Mouse (Mus musculus): ENCODE measurements at regions not wholly inside any gene's neighbourhood (a gene's known extent, or its start where the extent isn't known, plus 50 kb on each side); places are given as distances from the start of the nearest gene placed in this dataset.

- DNase-seq = no peak
Observed at GRCm38 (mm10) chr13:110812401-110812800, 417.6 kb downstream of the Plk2 start.

- peak; percentile 67 to 79 for DNase-seq
Observed at GRCm38 (mm10) chr13:110814066-110814465, 419.2 kb downstream of the Plk2 start.

GRCm38 (mm10) chr13:110819301-110819862 is 424.5 kb downstream of the Plk2 start:
- DNase-seq = no peak

DNA sequence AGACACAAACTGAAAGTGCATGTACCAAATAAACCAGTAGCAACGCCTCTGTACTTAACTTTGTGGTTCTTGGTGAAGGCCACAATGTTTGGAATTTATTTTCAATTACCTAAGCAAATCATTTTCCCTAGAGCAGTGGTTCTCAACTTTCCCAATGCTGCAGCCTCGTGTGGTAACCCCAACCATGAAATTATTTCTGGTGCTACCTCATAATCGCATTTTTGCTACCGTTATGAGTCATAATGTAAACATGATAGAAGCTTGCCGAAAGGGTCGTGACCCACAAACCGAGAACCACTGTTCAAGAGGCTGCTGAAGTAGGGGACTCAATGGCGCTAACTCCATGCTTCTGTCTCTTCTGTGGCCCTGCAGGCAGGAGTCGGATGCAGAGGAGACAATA is 429.9 kb upstream of the Actbl2 start:
- DNase-seq = no peak

DNA sequence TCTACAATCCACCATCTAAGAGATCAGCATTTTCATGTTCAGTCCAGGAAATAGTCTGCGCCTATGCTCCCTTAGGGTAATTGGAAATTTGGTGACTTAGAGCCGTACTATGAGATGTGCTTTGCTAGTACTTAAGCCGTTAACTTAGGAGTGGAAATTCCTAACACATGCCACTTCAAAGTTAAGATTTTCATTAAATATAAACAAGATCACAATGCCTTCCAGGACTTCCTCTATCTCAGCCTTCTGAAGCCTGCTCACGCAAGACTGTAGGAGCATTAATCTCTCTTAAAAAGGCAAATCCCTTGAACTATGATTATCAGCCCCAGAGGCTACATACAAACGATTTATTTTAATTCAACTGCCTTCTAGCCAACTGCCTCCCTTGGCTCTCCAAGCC is 422.4 kb upstream of the Actbl2 start:
- no peak for DNase-seq

- no peak for DNase-seq
Observed at GRCm38 (mm10) chr13:110836936-110837335, 417.9 kb upstream of the Actbl2 start.

- DNase-seq = no peak
Observed at GRCm38 (mm10) chr13:110841949-110842348, 412.9 kb upstream of the Actbl2 start.

DNA sequence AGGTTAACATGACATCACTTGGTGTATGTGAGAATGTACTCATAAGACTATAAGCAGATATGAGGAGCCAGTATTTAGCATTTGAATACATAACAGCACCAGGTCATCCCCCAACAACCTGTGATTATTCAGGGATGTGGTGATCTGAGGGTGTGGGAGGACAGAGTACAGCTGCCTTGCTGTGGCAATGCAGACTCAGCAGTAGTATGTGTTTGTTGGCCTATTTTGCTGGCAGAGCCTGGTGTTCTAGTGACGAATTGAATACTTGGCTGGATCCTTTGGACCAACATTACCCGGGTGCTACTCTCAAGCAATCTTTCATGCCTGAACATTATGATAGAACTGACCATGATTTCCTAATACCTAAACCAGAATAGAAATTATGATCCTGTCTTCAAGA is 409.1 kb upstream of the Actbl2 start:
- DNase-seq = no peak

GRCm38 (mm10) chr13:110852996-110853727 is 401.7 kb upstream of the Actbl2 start:
- DNase-seq = no peak

DNA sequence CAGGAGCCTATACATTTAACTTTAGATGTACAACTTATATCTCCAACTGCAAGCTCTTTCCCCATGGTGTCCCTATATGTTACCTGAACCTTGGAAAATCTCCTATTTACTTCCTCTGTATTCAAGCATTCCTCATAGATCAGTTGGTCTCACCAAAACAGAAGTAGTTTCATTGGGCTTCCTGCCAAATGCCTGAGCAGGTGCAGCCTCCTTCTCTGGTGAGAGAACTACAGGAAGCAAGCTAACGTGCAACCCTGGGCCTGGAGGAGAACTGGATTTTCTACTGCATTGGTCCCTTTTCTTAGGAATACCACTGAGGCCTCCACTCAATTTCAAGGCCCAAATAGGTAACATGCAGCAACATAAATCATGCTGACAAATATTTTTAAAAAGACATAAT is 400.6 kb upstream of the Actbl2 start:
- peak; percentile 11 to 14 for DNase-seq

GRCm38 (mm10) chr13:110865902-110866512 is 388.8 kb upstream of the Actbl2 start:
- no peak for DNase-seq

DNA sequence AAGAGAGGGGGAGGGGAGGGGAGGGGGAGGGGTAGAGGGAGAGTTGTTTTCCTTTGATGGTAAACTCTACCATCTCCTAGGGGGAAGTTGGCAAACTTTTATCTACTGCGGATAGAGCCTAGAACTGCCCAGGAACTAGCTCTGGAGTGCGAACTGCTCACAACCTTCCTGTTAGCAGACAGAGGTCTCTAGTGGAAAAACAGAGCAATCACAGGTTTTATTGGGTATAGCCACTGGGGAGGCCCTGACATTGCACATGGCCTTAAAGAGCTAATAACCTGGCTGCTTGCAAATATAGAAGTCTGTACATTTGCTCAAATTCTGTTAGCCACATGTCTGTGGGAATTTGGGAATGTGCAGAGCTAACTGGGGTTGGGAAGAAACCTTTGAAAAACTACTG is 388.1 kb upstream of the Actbl2 start:
- peak; percentile 9 to 28 for DNase-seq

DNA sequence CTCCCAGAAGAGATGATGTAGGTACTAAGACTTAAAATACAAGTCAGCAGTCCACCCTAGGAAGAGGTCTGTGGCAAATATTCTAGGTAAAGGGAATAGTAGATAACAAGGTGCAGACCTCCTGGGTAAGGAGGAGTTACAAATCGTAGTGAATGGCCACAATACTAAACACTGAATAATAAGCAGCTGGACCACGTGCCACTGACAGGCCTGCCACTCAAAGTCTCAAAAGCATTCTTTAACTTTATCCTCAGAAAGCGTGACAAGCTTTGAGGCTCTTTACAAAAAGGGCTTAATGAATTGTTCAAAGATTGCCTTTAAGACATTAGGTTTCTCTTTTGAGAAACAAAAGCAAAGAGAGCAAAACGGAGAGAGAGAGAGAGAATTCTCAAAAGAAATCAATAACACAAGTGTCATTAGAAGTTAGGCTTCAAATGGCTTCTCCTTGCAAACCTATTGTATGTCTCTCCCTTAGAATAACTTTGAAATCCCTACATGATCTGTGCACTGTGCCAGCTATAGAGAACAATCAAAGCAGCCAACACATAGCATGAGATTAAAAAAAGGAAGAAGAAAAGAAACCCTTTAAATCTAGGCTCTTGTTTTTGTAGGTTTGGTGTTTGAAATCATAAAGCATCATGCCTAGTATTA is 383.6 kb upstream of the Actbl2 start:
- no peak for DNase-seq

GRCm38 (mm10) chr13:110871776-110872135 is 383.1 kb upstream of the Actbl2 start:
- no peak for DNase-seq

DNA sequence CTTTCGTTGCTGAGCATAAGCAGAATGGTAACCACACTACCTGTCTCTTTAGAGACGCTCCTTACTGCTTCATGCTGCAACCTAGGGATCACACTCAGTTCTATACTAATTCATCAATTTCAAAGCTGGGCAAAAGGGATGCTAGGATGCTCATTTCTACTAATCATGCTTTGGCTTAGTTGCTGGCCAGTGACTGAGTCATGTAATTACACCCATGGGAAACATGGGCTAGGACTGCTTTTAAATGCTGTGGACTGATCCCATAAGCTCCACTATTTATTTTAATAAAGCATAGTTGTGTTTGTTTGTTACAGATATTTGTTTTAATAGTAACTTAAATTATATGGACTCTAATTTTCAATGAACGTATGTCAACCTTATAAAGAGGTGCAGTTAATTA is 373.2 kb upstream of the Actbl2 start:
- DNase-seq = no peak

DNA sequence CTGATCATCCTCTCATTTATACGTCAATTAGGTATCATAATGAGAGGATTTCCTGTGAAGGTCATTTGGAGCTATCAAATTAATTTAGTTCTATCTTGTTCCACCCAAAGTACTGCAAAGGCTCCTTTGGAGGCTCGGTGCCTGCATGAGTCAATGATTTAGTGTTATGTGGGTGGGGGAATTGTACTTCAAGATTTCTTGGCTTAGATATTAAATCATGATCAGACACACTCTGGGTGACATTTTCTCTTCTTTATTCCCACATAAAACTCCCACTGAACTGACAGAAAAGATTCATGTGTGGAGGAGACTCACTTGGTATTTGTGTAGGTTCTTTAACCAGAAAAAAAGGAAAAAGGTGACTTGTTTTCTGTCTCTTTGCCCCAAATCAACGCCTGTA is 372.6 kb upstream of the Actbl2 start:
- DNase-seq = no peak

- DNase-seq = peak; percentile 17 to 26
Observed at GRCm38 (mm10) chr13:110882661-110883172, 372.1 kb upstream of the Actbl2 start.

GRCm38 (mm10) chr13:110893909-110894308 is 360.9 kb upstream of the Actbl2 start:
- no peak for DNase-seq

- DNase-seq = no peak
Observed at GRCm38 (mm10) chr13:110895349-110895748, 359.5 kb upstream of the Actbl2 start.

- DNase-seq = no peak
Observed at GRCm38 (mm10) chr13:110895900-110896299, 358.9 kb upstream of the Actbl2 start.

DNA sequence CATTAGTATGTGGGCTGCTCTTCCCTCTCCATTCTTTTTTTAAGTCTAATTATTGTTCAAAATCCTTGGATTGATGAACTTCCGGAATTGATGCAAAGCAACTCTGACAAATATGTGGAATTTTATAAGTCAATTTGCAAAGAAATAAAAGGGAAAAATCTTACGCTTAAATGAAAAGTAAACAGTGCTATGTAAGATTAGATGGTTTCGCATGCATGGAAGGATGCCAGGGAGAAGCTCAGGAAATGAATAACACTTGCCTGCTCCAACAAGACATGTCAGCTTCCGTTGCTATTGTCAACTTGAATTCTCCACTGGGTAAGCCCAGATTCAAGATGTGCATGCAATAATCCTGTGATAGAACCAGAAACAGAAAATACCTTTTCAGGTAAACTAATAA is 357.2 kb upstream of the Actbl2 start:
- peak; percentile 12 to 16 for DNase-seq

DNA sequence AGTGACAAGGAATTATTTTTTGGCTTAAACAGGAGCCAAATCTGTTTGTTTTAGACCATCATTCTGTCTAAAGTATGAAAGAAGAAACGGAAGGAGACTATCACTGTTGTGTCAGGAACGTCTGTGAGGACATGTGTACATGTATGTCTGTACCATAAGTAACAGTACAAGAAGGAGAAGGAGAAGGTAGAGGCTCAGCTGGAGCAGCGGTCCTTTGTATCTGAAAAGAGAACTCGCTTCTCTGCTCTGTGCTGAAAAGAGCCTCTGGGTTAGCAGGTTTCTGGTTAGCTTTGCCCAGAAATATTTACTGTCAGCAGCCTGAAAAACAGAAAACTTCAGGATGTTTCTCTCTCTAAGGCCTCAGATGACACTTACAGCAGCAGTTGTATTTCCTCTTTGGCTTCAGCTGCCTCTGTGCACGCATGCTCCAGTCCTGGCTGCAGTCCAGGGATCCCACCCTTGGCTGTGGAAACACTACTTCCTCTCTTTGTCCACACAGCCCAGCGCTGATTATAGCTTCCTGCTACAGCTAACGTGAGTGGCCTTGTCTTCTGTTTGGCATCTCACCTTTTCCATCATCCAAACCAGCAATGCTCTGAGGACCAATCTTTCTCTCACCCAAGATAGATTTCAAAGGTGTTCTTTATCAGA is 351.7 kb upstream of the Actbl2 start:
- peak; percentile 79 to 81 for DNase-seq

DNA sequence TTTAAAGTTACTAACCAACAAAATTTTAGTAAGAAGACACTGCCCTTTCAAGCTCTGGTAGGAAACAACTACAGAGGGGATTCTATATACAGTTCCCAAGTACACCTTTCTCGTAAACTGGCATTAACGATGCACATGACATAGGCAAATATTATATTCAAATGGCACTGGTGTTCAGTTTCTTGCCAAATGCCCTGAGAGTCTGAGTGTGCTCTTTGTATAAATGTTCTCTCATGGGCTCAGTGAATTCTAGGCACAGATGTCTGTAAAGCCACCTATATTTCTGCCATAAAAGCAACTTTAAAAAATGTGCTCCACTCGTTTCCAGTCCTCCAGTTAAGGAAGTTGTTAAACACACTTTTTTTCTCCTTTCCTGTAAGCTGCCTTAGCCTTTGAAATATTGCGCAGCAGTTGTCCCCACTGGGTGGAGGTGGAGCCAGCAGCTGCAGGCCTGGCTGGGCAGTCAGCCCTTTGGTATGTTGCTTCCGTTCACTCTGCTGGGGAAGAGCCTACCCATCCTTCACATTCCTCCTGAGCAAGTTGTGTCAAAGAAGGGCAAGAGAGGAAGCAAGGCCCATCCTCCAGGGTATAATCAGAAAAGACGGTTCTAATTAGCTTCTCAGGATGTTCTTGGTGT is 347.4 kb upstream of the Actbl2 start:
- DNase-seq = peak in 1 of 2 experiments; percentile 5
